Mouse (Mus musculus) MEL (cell line): ENCODE data around the gene Gpr15.

Source experiments
- CTCF ChIP-seq, 3 experiments: IDR thresholded peaks in 2 of 3; conservative IDR thresholded peaks in 1 of 3; 2 replicates each; pipeline ENCODE4 v1.5.1; 2011 to 2012; ENCODE audit warnings: low read length in 3 of 3, low read depth in 2 of 3, mild to moderate bottlenecking in 2 of 3, improper control_type of control experiment in 1 of 3, inconsistent platforms in 1 of 3, mixed read lengths in 1 of 3, moderate library complexity in 1 of 3; ENCODE audit not compliant: control insufficient read depth in 1 of 3, insufficient read depth in 1 of 3, poor library complexity in 1 of 3, severe bottlenecking in 1 of 3
- POLR2A ChIP-seq, 2 experiments: IDR thresholded peaks; 2 replicates each; pipeline ENCODE4 v1.6.1; 2011 to 2012; ENCODE audit warnings: low read length in 2 of 2, mild to moderate bottlenecking in 2 of 2, control low read depth in 1 of 2, improper control_type of control experiment in 1 of 2, low read depth in 1 of 2, moderate library complexity in 1 of 2; ENCODE audit not compliant: control insufficient read depth in 1 of 2, insufficient read depth in 1 of 2, poor library complexity in 1 of 2
- USF1 ChIP-seq: IDR thresholded peaks from 2 replicates; pipeline ENCODE4 v1.6.1; 2014; ENCODE audit warnings: low read depth, mild to moderate bottlenecking, inconsistent platforms, low read length, improper control_type of control experiment, moderate library complexity

GRCm38 (mm10) chr16:58694091-58694490 lies 24.8 kb downstream of the Gpr15 start:
- no peak for TF ChIP-seq CTCF (IDR thresholded peaks at IDR 0.05 in 2 of 3, conservative IDR thresholded peaks at IDR 0.05 in 1 of 3; ENCODE audit: control insufficient read depth in 1 of 3, insufficient read depth in 1 of 3, low read depth in 2 of 3, low read length in 3 of 3, poor library complexity in 1 of 3, severe bottlenecking in 1 of 3)
- TF ChIP-seq USF1, result no peak
- no peak for TF ChIP-seq POLR2A (IDR thresholded peaks at IDR 0.05; ENCODE audit: control insufficient read depth in 1 of 2, insufficient read depth in 1 of 2, low read depth in 1 of 2, low read length in 2 of 2, poor library complexity in 1 of 2)
